Mouse (Mus musculus) olfactory bulb, adult 2 months (tissue): ENCODE measurements around the gene Lamtor1.

Source experiments
- CTCF ChIP-seq: fragments of 200-500 bp; IDR thresholded peaks from 2 replicates; pipeline ENCODE4 v1.5.1; 2012; ENCODE audit warnings: low read depth, mild to moderate bottlenecking, low read length, moderate library complexity; ENCODE audit not compliant: insufficient read depth
- POLR2A ChIP-seq: fragments of 200-500 bp; IDR thresholded peaks from 2 replicates; pipeline ENCODE4 v1.6.1; 2012; ENCODE audit warnings: mild to moderate bottlenecking, low read depth, low read length, moderate library complexity; ENCODE audit not compliant: insufficient read depth

GRCm38 (mm10) chr7:101970429-101970775 lies 64.7 kb downstream of the Lamtor1 start:
- TF ChIP-seq CTCF (no peak), POLR2A (no peak)
